Mouse (Mus musculus) spleen, embryonic (tissue): ENCODE measurements around the gene Tgfa.

Experiments
- CTCF ChIA-PET: fragments of 350-600 bp; sonication (Branson Sonifier 250); formaldehyde crosslinking; loops from one replicate; lab custom pipeline; 2022; lab: Charles Lee

Gene Tgfa

DNA sequence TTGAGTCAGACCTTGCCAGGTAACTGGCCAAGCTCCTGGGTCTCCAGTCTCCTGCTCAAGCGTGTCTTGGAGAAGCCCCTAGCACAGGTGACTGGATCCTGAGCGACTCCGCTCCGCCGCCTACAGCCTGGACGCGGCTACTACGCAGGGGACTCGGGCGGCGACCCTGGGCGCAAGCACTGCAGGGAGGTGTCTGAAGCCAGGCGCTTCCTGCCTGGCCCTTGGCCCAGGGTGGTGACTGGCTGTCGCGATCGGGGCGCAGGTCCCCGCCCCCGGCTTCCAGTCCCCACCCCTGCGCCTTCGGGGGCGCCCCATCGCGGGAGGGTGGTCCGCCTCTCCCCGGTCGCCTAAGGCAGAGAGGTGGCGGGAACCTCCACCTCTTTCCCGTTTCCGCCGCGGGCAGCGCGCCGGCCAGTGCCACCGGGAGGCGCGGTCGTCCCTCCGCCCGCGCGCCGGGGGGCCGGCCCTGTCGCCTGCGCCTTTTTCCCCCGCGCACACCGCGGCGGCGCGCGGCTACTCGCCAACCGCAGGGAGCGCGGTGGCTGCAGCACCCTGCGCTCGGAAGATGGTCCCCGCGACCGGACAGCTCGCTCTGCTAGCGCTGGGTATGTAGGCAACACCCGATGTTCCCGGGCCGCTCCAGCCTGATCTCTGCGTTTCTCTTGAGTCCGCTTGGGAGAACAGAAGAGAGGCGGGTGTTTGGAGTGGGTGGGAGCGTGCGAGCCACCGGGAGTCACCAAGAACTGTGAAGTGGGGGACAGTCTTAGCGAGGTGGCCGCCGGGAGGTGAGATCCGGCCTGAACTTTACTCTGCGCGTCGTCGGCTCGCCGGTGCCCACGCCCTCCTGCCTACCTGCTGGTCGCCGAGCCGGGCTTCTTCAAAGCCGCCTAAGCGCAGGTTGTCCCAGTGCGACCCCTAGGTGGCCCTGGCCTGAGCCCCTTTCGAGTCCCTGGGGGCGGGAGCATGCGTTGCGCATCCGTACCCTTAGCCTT, at the start of gene Tgfa:
Gene Tgfa (plus strand): TSS at position 283 of the 992 bp plus-strand sequence.
- CTCF ChIA-PET, result no interaction called here

DNA sequence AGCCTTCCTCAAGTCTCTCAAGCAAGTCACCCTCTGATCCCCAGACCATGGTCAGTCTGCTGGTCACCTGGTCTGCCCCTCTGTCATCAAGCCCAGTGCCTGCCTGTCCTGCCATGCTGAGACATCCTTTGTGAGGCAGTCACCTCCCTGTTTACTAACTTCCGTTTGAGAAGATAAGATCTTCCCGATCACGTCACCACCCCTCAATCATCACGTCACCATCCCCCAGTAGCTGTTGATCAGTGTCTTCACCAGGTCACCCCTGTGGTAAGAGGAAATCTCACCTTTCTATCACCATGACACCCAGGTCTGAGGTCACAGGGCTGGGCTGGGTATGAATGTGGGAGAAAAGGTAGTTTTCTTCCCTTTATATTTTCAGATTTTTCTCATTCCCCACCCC, 46.5 kb upstream of the Tgfa start:
- CTCF ChIA-PET, result no interaction called here

DNA sequence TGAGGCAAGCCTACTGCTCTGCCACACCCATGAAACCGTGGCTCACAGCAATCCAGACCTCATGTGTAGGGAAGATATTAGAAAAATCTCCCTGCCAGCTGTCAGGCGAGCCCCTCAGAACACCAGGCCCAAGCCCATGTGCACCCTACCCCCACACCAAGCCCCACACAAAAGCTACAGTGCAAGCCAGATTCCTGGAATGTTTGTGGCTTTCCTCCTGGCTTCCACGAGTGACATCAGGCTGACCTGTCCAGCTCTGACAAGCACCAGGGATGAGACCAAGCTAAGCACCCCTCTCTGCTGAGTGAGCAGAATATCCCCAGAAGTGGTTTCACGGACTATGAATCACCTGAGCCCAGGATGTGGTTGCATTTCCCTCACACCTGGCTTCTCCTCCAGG, 46.0 kb upstream of the Tgfa start:
- CTCF ChIA-PET, result no interaction called here

DNA sequence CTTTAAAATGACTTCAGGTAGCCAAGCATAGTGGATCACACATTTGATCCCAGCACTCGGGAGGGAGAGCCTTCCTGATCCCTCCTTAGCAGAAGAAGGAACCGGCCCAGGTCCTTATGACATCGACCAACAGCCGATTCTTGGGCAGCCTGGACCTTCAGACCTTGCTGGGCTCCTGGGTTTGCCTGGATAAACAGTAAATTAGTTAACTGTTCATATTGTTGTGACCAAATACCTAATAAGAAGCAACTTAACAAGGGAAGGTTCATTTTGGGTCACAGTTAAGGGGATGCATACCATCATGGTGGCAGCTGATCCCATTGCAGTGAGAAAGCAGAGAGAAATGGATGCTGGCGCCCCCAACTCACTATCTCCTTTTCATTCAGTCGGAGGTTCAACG, 42.3 kb upstream of the Tgfa start:
- CTCF ChIA-PET, result no interaction called here

- CTCF ChIA-PET, result no interaction called here
These were observed 41.5 kb upstream of the Tgfa start for GRCm38 (mm10) chr6:86153436-86153990.

DNA sequence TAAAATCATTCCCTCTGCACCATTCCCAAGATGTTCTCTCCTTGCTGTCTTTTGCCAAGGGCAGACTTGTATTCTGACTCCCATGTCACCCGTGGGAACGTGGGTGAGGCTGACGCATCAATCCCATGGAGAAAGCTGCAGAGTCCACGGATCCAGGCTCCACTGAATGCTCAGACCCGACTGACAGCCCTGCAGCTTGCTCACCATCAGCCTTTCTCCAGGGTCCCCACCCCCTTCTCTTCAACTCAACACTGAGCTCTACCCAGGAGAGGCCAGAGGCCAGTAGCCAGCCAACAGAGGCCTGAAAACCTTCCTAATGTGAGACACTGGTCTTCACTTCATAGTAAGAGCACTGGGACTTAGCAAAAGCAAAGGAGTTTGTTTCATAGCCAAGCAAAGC, 41.0 kb upstream of the Tgfa start:
- CTCF ChIA-PET, result no interaction called here

GRCm38 (mm10) chr6:86154481-86154880, 40.5 kb upstream of the Tgfa start:
- CTCF ChIA-PET, result no interaction called here

DNA sequence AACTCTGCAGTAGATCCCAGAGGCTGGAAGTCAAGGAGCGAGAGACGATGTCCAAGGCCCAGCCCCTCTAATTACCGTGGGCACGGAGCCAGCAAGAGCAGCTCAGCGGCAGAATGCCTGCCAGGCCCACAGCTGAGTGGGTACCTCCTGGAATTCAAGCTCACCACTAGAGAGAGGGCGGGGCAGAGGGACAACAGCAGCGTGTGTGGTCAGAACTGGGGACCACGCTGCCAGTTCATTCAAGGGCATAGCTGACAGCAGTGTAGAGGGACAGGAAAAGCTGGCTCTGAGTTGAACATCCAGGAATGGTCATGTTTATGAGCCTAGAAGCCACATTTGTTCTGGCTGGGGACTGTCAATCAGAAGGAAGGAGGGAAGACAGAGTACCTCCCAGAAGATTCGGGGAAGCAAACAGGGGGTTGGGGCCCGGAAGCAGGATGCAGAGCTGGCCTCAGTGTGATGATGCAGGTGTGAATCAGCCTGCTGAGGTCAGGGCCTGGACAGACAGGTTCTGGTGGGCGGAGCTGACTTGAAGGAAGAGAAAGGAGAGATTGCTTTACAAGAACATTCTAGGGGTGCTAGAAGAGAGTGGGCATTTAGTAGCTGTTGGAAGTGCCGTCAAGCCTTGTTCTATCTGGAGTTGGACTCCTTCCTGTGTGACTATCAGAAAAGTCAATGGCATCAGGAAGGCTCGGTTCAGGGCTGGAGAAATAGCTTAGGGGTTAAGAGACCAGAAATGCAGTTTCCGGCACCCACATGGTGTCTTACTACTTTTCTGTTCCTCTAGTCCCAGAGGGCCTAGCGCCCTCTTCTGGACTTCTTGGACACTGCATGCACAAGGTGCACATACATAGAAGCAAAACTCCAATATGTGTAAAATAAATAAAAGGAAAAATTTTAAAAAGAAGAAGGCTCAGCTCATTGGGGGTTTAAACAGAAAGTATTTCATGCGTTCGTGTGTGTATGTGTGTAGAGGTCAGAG, 37.5 kb upstream of the Tgfa start:
- CTCF ChIA-PET, result interaction anchor here (0.9 kb wide), 1 partner anchor 177 kb away, joined by 3 read pairs; no protein-coding TSS in a partner anchor

- CTCF ChIA-PET, result no interaction called here
These were observed 34.1 kb upstream of the Tgfa start for GRCm38 (mm10) chr6:86160878-86161277.

- CTCF ChIA-PET, result no interaction called here
These were observed 33.4 kb upstream of the Tgfa start for GRCm38 (mm10) chr6:86161586-86161985.

GRCm38 (mm10) chr6:86164028-86164427, 31.0 kb upstream of the Tgfa start:
- CTCF ChIA-PET, result no interaction called here

DNA sequence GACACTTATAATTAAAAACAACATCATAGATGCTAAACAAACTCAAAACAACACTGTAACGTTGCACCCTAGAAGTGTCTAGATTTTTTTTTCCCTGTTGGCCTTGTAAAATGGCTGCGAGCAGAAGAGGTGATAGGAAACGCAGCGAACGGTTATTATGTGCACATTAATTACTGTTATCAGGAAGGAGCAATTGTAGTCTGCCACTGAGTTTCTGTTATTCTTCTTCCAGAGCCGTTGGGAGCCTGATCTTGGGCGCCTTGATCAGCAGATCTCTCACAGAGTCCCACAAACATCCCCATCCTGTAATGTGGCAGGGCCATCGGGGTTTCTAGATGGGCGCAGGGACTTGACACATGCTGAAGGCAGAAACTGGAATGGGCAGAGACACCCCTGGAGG, 28.6 kb upstream of the Tgfa start:
- CTCF ChIA-PET, result no interaction called here

DNA sequence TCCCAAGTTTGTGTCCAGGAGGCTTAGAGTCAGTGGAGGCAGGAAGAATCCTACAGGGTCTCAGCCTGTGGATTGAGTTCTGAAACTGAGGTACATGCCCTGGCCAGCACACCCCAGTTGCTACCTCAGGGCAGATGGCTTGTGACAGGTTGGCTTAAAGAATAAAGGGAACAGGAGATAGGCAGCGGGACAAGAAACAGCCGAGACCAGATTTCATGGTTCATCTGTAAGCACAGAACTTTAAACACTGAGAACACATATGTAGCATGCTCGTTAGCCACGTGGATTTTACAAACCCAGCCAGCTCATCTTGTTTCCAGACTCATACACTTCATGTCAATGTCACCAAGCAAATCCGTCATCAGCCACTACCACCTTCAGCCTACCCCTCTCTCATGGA, 27.2 kb upstream of the Tgfa start:
- CTCF ChIA-PET, result no interaction called here

DNA sequence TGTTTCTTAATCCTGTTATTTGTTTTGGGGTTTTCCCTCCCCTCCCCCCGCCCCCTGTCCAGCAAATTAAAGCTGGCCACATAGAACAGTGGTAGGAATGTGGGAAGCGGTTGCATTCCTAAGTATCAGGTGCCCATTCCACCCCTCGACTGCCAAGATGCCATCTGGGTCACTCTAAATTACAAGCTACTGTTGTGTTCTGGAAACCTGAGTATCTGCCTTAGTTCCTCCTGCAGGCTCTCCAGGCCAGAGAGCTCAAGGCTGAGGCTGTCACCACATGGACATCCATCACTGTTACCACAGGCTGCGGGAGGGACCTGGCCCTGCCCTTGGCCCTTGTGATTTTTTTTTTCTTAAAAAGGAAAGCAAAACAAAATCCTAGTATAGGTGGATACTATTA, 25.9 kb upstream of the Tgfa start:
- CTCF ChIA-PET, result interaction anchor here (0.6 kb wide), 1 partner anchor 709 kb away, joined by 4 read pairs; no protein-coding TSS in a partner anchor

DNA sequence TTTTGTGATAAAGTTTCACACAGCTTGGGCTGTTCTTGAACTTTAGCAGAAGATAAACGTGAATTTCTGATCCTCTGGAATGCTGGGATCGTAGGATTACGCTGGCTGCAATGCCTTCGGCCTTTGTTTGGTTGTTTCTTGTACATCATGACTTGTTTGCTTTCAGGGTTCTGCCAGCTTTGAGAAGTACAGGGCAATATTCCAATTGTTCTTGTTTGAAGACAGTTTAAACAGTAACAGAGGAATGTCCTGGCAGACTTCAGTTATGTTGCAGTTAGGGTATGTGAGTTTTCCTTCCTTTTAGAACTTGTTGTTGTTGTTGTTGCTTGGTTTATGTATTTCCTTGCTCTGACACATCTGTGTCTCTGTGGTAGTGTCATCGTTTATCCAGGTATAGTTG, 18.8 kb upstream of the Tgfa start:
- CTCF ChIA-PET, result no interaction called here

DNA sequence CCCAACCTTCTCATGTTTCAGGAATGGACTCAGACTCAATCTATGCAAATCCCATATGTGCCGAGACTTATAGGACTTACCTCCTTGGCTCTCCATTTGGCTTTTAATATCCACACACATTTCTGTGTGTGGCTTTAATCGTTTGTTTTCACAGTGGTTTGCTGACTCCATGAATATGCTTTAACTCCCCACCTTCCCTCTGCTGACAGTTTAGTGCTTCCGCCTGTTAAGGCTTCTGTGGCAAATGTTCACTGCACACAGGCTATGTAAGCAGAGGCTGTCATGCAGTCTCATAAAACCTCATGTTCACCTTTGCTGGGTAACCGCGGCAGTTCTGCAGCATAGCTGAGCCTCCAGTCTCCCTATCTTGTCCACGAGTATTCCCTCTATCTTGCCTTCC, 18.3 kb upstream of the Tgfa start:
- CTCF ChIA-PET, result no interaction called here

DNA sequence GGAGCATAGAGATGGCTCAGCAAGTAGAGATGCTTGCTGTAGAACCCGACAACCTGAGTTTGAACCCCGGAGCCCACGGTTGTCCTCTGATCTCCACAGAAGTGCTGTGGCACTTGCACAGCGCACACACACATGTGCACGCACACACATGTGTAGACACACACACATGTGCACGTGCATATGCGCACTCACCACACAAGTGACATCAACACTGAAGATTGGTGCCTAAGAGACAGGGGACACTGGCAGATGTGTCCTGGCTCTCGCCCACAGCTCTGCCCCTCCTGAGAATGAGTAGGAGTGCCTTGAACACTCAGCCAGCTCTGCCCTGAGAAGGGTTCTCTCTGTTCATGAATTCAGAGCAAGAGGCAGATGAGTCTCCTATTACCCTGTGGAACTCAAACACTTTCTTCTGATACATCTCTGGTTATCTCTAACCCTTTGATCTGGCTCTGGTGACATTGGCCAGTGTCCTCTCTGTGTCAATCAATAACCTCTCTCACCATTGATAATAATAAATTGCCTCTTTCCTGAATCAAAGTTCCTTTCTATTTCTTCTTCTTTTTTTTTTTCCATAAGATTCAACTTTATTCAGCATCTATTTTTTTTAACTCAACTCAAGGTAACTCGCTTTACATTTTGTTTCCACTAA, 17.6 kb upstream of the Tgfa start:
- CTCF ChIA-PET, result no interaction called here

- CTCF ChIA-PET, result no interaction called here
These were observed 14.4 kb upstream of the Tgfa start for GRCm38 (mm10) chr6:86180617-86181016.

DNA sequence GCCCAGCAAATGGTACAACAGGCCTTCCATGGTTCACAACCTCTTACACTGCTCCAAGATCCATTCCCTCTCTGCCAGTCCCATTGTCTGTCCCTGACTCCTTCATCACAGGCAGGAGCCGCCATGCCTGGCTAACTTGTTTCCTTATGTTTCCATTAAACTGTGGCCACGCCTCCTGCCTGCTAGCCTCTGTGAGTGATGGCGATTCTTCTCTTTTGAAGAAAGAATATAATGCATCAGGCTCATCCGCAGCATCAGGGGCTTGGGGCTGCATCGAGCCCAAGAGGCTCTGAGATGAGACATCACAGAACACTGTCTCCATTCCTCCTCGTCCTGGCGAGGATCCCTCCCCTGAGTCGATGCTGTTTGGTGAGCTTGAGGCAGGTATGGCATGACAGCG, 13.0 kb upstream of the Tgfa start:
- CTCF ChIA-PET, result no interaction called here

GRCm38 (mm10) chr6:86182626-86183025, 12.4 kb upstream of the Tgfa start:
- CTCF ChIA-PET, result no interaction called here
